Mouse (Mus musculus) embryonic facial prominence, embryonic 10.5 days (tissue): ENCODE measurements at regions not wholly inside any gene's neighbourhood (a gene's known extent, or its start where the extent isn't known, plus 50 kb on each side); places are given as distances from the start of the nearest gene placed in this dataset.

Source experiments
- DNase-seq: peaks from one replicate; pipeline ENCODE4 v3.0.0-alpha.2; 2017; ENCODE audit warnings: low spot score
- H3K27ac ChIP-seq: fragments of 300-500 bp; sonication (generic); replicated peaks from 2 replicates; pipeline ENCODE4 v1.5.1; 2016; ENCODE audit warnings: mild to moderate bottlenecking
- H3K27me3 ChIP-seq: fragments of 300-500 bp; sonication (generic); replicated peaks from 2 replicates; pipeline ENCODE4 v1.6.1; 2016; ENCODE audit warnings: low read depth, mild to moderate bottlenecking; ENCODE audit not compliant: poor library complexity, severe bottlenecking
- H3K36me3 ChIP-seq: fragments of 300-500 bp; sonication (generic); replicated peaks from 2 replicates; pipeline ENCODE4 v1.6.1; 2016; ENCODE audit warnings: mild to moderate bottlenecking, moderate library complexity
- H3K4me1 ChIP-seq: fragments of 300-500 bp; sonication (generic); 2 replicates; pipeline ENCODE4 v1.6.1; 2016
- H3K4me3 ChIP-seq: fragments of 300-500 bp; sonication (generic); 2 replicates; pipeline ENCODE4 v1.5.1; 2016; ENCODE audit warnings: mild to moderate bottlenecking, moderate library complexity
- H3K9me3 ChIP-seq: fragments of 300-500 bp; sonication (generic); 2 replicates; pipeline ENCODE4 v1.6.1; 2016; ENCODE audit warnings: mild to moderate bottlenecking
- WGBS: fragments of 180-500 bp; shearing (Covaris S2); methylation state at CpG from one replicate; pipeline ENCODE4 v1.1.7; 2016; 5-methylcytosine and 5-hydroxymethylcytosine counted together

DNA sequence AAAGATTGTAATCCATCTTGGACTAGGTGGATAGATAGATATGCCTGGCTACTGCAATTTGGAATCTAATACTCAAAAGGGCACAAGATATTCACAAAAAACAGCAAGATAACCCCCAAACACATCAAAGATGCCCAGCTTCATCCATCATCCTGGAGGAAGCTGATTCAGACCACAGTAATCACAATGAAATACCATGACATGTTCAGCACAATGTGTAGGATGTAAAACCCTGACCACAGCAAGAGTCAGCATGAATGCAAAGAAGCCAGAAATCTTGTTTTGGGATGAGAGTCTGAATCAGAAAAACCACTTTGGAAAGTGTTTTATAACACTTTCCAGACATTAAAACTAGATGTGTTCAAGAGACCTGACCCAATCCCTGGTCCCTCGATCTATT, 2180.5 kb upstream of the Gm7489 start:
- Histone ChIP-seq H3K4me3 (no peak overlapping the region), H3K27me3 (no peaks in the 10 kb centered on the region), H3K4me1 (no peaks in the 10 kb centered on the region), H3K36me3 (no peaks in the 10 kb centered on the region), H3K9me3 (no peaks in the 10 kb centered on the region), H3K27ac (no peak overlapping the region)
- no peak for DNase-seq
- 96% methylated on average over 1 of the region's 1 CpGs for WGBS

DNA sequence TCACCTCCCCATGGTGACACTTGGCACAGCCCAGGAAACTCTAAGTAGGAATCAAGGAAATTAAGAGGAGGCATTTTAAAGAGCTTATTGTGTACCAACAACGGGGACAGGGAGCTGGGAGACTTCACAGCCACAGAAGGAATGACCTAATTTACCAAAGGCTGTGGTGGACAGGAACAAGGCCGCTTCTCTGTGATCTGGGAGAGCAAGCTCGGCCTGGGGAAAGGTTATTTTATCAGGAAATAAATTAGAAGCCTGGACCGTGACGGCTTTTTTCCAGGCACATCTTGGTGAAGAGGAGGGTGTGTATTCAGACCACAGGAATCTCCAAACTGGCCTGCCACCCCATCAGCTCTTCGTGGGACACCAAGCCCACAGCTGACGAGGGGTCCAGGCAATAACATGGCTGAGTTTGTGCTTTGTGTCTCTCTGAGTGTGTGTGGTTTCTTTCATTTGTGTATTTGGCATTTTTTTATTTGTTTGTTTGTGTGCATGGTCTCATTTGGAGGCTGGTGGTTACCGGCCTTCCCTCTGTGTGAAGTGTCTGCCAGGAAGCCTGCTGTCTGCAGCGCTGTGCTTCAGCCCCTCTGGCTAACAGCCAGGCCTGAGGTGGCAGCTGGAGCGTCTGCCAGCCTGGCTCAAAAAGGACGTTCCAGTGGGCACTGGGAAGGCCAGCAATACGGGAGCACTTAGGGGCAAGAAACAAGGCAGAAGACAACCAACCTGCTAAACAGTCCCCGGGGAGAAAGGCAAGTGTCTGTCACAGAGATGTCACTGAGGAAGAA, 2174.6 kb upstream of the Gm7489 start:
- H3K27ac ChIP-seq: no peak overlapping the region
- no peak for DNase-seq
- peaks cover 8% of the 10 kb centered on the region; the same call in 1 of the 2 replicates for H3K4me1 ChIP-seq
- no peaks in the 10 kb centered on the region for H3K36me3 ChIP-seq
- no peaks in the 10 kb centered on the region for H3K9me3 ChIP-seq
- WGBS: 35% methylated on average over 13 of the region's 13 CpGs
- H3K27me3 ChIP-seq: no peaks in the 10 kb centered on the region
- no peak overlapping the region for H3K4me3 ChIP-seq

DNA sequence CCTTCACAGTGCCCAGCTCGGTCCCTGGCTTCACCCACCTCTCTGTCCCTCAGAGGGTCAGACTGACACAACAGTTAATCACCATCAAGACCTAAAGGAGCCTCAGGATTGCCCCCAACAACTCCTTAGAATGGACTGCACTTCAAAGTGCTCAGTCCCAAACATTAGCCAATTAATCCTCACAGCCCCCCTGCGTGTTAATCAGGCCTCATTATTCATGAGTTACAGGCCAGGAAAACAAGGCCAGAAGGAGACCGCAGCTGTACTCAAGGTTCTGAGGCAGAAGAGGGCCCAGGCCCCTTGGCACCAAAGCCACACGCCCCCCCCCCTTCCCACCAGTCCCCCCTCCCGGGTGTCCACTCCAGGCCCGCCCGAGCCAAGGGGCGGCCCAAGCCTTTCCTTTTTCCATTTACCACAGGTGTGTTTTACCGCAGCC, 2163.8 kb upstream of the Gm7489 start:
- Histone ChIP-seq H3K4me3 (no peak overlapping the region), H3K27ac (no peak overlapping the region)
- DNase-seq: no peak

GRCm38 (mm10) chr15:51721363-51721762, 2163.3 kb upstream of the Gm7489 start:
- Histone ChIP-seq H3K4me1 (peaks cover 6% of the 10 kb centered on the region), H3K9me3 (no peaks in the 10 kb centered on the region), H3K27me3 (no peaks in the 10 kb centered on the region), H3K27ac (no peak overlapping the region), H3K36me3 (no peaks in the 10 kb centered on the region), H3K4me3 (no peak overlapping the region)
- no peak for DNase-seq
- WGBS: 69% methylated on average over 5 of the region's 5 CpGs

More for the DNA sequence above, 2163.8 kb upstream of the Gm7489 start:
- no peaks in the 10 kb centered on the region for H3K27me3 ChIP-seq
- H3K9me3 ChIP-seq: no peaks in the 10 kb centered on the region
- no peaks in the 10 kb centered on the region for H3K36me3 ChIP-seq
- WGBS: 23% methylated on average over 9 of the region's 9 CpGs
- H3K4me1 ChIP-seq: peaks cover 6% of the 10 kb centered on the region

GRCm38 (mm10) chr15:51724127-51724526, 2160.6 kb upstream of the Gm7489 start:
- no peak overlapping the region for H3K4me3 ChIP-seq
- no peak overlapping the region for H3K27ac ChIP-seq
- H3K27me3 ChIP-seq: no peaks in the 10 kb centered on the region
- no peak for DNase-seq
- H3K4me1 ChIP-seq: peaks cover 6% of the 10 kb centered on the region
- no peaks in the 10 kb centered on the region for H3K36me3 ChIP-seq
- H3K9me3 ChIP-seq: no peaks in the 10 kb centered on the region
- WGBS: 74% methylated on average over 7 of the region's 7 CpGs

DNA sequence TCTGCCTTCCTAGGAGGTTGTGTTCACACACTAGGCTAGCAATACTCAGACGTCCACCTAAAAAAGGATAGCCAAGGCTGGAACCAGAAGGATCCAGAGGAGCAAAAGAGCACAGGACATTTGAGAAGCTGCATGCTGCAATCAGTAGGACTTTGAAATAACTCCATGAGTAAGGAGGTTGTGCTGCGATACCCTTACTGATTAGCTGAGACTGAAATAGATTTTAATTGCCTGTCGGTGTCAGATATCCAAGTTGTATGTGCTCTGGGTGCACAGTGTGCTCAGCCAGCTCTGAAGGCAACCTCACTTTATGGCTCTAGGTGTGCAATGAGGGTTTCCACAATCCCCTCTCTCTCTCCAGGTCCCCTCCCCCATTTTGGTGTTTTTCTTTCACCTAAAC, 2159.2 kb upstream of the Gm7489 start:
- DNase-seq: no peak
- Histone ChIP-seq H3K9me3 (no peaks in the 10 kb centered on the region), H3K27me3 (no peaks in the 10 kb centered on the region), H3K4me3 (no peak overlapping the region), H3K4me1 (peaks cover 6% of the 10 kb centered on the region), H3K36me3 (no peaks in the 10 kb centered on the region), H3K27ac (no peak overlapping the region)
- 81% methylated on average over 3 of the region's 3 CpGs for WGBS

DNA sequence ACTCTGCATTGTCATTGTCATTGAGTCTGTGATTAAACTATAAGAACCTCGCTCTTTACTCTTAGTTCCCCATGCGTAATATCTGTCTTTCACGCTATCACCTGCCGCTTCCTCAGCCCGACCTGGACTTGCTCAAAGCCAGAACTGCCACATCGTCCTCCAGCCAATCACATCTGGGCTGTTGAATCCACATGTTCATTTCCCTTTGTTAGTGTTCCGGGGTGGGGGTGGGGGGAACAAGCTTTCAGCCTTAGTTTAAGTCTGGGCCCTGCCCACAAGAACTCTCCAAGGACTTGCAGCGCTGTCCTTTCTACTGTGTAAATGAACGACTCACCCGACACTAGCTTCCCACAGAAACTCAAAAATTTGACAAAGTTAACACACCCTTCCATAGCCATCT, 2154.6 kb upstream of the Gm7489 start:
- H3K9me3 ChIP-seq: no peaks in the 10 kb centered on the region
- 87% methylated on average over 10 of the region's 10 CpGs for WGBS
- no peaks in the 10 kb centered on the region for H3K36me3 ChIP-seq
- no peak overlapping the region for H3K27ac ChIP-seq
- H3K4me1 ChIP-seq: no peaks in the 10 kb centered on the region
- no peak overlapping the region for H3K4me3 ChIP-seq
- no peak for DNase-seq
- H3K27me3 ChIP-seq: no peaks in the 10 kb centered on the region

DNA sequence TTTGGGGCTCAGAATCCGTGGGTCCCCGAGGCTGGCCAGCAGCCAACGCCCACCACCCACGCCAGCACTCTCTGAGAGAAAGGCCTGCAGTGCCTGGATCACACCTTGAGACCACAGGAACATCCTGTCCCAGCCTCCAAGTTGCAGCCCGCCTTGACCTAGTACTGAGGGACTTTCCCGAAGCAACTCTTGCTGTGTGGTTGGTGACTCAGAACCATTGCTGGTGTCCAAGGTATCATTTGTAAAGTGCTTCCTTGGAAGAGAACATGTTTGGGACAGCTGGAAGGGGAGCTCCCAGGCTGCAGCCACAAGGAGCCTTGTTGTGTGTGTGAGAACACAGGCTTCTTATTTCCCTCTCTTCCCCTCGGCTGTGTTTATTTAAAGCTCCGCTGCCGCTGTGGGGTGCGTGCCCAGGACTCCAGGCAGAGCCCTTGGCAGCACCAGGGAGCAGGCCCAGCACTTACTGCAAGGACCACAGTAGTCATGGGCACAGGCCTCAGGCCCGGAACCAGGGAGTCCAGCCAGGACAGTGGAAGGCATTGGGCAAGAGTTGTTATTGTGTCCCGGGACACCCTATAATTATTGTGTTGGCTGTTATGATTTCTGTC, 2153.8 kb upstream of the Gm7489 start:
- no peak for DNase-seq
- H3K9me3 ChIP-seq: no peaks in the 10 kb centered on the region
- H3K27me3 ChIP-seq: no peaks in the 10 kb centered on the region
- no peaks in the 10 kb centered on the region for H3K4me1 ChIP-seq
- WGBS: 64% methylated on average over 12 of the region's 12 CpGs
- H3K27ac ChIP-seq: 0 out of 2 replicates have a peak overlapping the region, but pooled peaks have one; percentile 24
- no peak overlapping the region for H3K4me3 ChIP-seq
- no peaks in the 10 kb centered on the region for H3K36me3 ChIP-seq

DNA sequence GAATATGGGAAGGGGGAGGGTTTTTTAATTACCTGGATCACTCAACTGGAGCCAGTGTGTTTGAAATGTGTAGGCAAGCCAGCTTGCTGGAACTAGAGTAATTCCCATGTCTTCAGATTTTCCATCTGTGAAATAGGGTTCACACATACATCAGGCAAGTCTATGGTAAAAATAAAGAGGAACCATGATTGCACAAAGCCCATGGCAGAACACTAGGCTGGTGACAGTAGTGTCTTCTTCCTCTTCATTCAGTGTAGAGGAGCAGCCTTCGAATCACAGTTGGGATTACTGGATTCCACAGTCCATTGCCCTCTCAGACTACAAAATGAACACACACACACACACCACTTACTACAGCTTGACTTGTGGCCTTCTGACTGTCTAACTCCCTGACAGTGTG, 2150.5 kb upstream of the Gm7489 start:
- DNase-seq: no peak

More for the DNA sequence above, 2150.5 kb upstream of the Gm7489 start:
- 88% methylated on average over 1 of the region's 1 CpGs for WGBS
- no peaks in the 10 kb centered on the region for H3K36me3 ChIP-seq
- H3K4me1 ChIP-seq: no peaks in the 10 kb centered on the region
- H3K4me3 ChIP-seq: no peak overlapping the region
- H3K27me3 ChIP-seq: no peaks in the 10 kb centered on the region
- H3K9me3 ChIP-seq: no peaks in the 10 kb centered on the region
- no peak overlapping the region for H3K27ac ChIP-seq
